Mouse (Mus musculus) CH12.LX (cell line): ENCODE measurements around the gene Ints3. TPM values are rescaled to one million over a fixed set of nuclear protein-coding genes. Genes with fewer than 3 reads are reported as not detected.

Source experiments
- DNase-seq: peaks from one replicate; pipeline ENCODE4 v3.0.0-alpha.2; 2013; ENCODE audit errors: extremely low read depth
- H3K27ac ChIP-seq: 2 replicates; pipeline ENCODE4 v1.5.1; 2012; ENCODE audit warnings: low read depth, mild to moderate bottlenecking, control low read depth, moderate library complexity; ENCODE audit not compliant: insufficient read depth
- H3K27me3 ChIP-seq: replicated peaks from 2 replicates; pipeline ENCODE3; 2012; ENCODE audit warnings: inconsistent platforms
- H3K36me3 ChIP-seq, 2 experiments: replicated peaks in 1 of 2; 2 replicates each; pipeline versions ENCODE3 to v1.6.1; 2012; ENCODE audit warnings: inconsistent platforms in 1 of 2, low read length in 1 of 2, mild to moderate bottlenecking in 1 of 2, mixed read lengths in 1 of 2, moderate library complexity in 1 of 2; ENCODE audit not compliant: control insufficient read depth in 1 of 2, insufficient read depth in 1 of 2
- H3K4me1 ChIP-seq, 2 experiments: 2 replicates each; pipeline ENCODE4 v1.6.1; 2012; ENCODE audit warnings: inconsistent platforms in 1 of 2, moderate library complexity in 1 of 2; ENCODE audit not compliant: insufficient read depth in 2 of 2, control insufficient read depth in 1 of 2
- H3K4me2 ChIP-seq: 2 replicates; pipeline ENCODE4 v1.6.1; 2012; ENCODE audit warnings: low read depth, mild to moderate bottlenecking, control low read depth; ENCODE audit not compliant: poor library complexity, insufficient read depth, severe bottlenecking
- H3K4me3 ChIP-seq, 3 experiments: fragments of 150-350 bp in 1 of 3; sonication (generic) in 1 of 3; replicated peaks in 1 of 3; 2 replicates each; pipeline versions ENCODE3 to v1.5.1; 2011 to 2012; ENCODE audit warnings: low read depth in 2 of 3, low read length in 2 of 3, mild to moderate bottlenecking in 2 of 3, moderate library complexity in 2 of 3, control low read depth in 1 of 3, improper control_type of control experiment in 1 of 3, inconsistent platforms in 1 of 3, mixed read lengths in 1 of 3; ENCODE audit not compliant: poor library complexity in 1 of 3
- H3K79me2 ChIP-seq: replicated peaks from 2 replicates; pipeline ENCODE4 v1.6.1; 2012; ENCODE audit warnings: mild to moderate bottlenecking, moderate library complexity; ENCODE audit not compliant: control insufficient read depth, poor library complexity, insufficient read depth, severe bottlenecking; ENCODE audit errors: extremely low read depth
- H3K9ac ChIP-seq: 2 replicates; pipeline ENCODE4 v1.6.1; 2012; ENCODE audit warnings: low read depth, mild to moderate bottlenecking, control low read depth, moderate library complexity; ENCODE audit not compliant: insufficient read depth
- H3K9me3 ChIP-seq: replicated peaks from 2 replicates; pipeline ENCODE3; 2012; ENCODE audit warnings: low read length, inconsistent platforms, mixed read lengths
- BHLHE40 ChIP-seq: IDR thresholded peaks from 2 replicates; pipeline ENCODE4 v1.6.1; 2011; ENCODE audit warnings: mild to moderate bottlenecking, low read depth, low read length, improper control_type of control experiment
- CHD1 ChIP-seq: IDR thresholded peaks from 2 replicates; pipeline ENCODE4 v1.6.1; 2012; ENCODE audit warnings: low read depth, low read length, improper control_type of control experiment, inconsistent platforms
- CHD2 ChIP-seq: IDR thresholded peaks from 2 replicates; pipeline ENCODE4 v1.6.1; 2011; ENCODE audit warnings: low read length, improper control_type of control experiment
- E2F4 ChIP-seq: IDR thresholded peaks from 2 replicates; pipeline ENCODE4 v1.6.1; 2011; ENCODE audit warnings: low read depth, low read length, improper control_type of control experiment; ENCODE audit not compliant: insufficient replicate concordance
- ELF1 ChIP-seq: IDR thresholded peaks from 2 replicates; pipeline ENCODE4 v1.6.1; 2014; ENCODE audit warnings: low read depth, mild to moderate bottlenecking, inconsistent platforms, low read length, improper control_type of control experiment
- EP300 ChIP-seq: IDR thresholded peaks from 2 replicates; pipeline ENCODE4 v1.6.1; 2011; ENCODE audit warnings: low read length, improper control_type of control experiment
- ETS1 ChIP-seq: conservative IDR thresholded peaks from 2 replicates; pipeline ENCODE4 v1.6.1; 2012; ENCODE audit warnings: low read depth, mild to moderate bottlenecking, inconsistent platforms, low read length, improper control_type of control experiment, moderate library complexity
- GABPA ChIP-seq: IDR thresholded peaks from 2 replicates; pipeline ENCODE4 v1.6.1; 2012; ENCODE audit warnings: low read depth, low read length, improper control_type of control experiment, inconsistent platforms; ENCODE audit not compliant: insufficient replicate concordance
- IRF4 ChIP-seq: IDR thresholded peaks from 2 replicates; pipeline ENCODE4 v1.6.1; 2014; ENCODE audit warnings: low read depth, mild to moderate bottlenecking, inconsistent platforms, low read length, improper control_type of control experiment
- JUN ChIP-seq: IDR thresholded peaks from 2 replicates; pipeline ENCODE4 v1.6.1; 2011; ENCODE audit warnings: low read depth, mild to moderate bottlenecking, low read length, improper control_type of control experiment, moderate library complexity; ENCODE audit not compliant: insufficient read depth
- JUND ChIP-seq: conservative IDR thresholded peaks from 2 replicates; pipeline ENCODE4 v1.6.1; 2011; ENCODE audit warnings: low read depth, low read length, improper control_type of control experiment
- MAFK ChIP-seq: IDR thresholded peaks from 2 replicates; pipeline ENCODE4 v1.6.1; 2011; ENCODE audit warnings: low read length, improper control_type of control experiment; ENCODE audit not compliant: insufficient replicate concordance
- MYC ChIP-seq: IDR thresholded peaks from 2 replicates; pipeline ENCODE4 v1.6.1; 2011; ENCODE audit warnings: low read depth, mild to moderate bottlenecking, improper control_type of control experiment, low read length
- NRF1 ChIP-seq: IDR thresholded peaks from 2 replicates; pipeline ENCODE4 v1.6.1; 2014; ENCODE audit warnings: low read depth, mild to moderate bottlenecking, inconsistent platforms, low read length, improper control_type of control experiment, moderate library complexity
- POLR2A ChIP-seq: IDR thresholded peaks from 2 replicates; pipeline ENCODE4 v1.6.1; 2011; ENCODE audit warnings: low read depth, mild to moderate bottlenecking, improper control_type of control experiment, low read length
- POLR2AphosphoS2 ChIP-seq: IDR thresholded peaks from 2 replicates; pipeline ENCODE4 v1.6.1; 2011; ENCODE audit warnings: low read depth, low read length, improper control_type of control experiment
- SIN3A ChIP-seq: IDR thresholded peaks from 2 replicates; pipeline ENCODE4 v1.6.1; 2012; ENCODE audit warnings: low read length, improper control_type of control experiment, inconsistent platforms
- TBP ChIP-seq: conservative IDR thresholded peaks from 2 replicates; pipeline ENCODE4 v1.6.1; 2011; ENCODE audit warnings: low read depth, low read length, improper control_type of control experiment
- ZC3H11A ChIP-seq: IDR thresholded peaks from 2 replicates; pipeline ENCODE4 v1.6.1; 2012; ENCODE audit warnings: low read depth, mild to moderate bottlenecking, inconsistent platforms, low read length, improper control_type of control experiment
- dilution Hi-C: fragments of 300-500 bp; cut with MboI; formaldehyde crosslinking; loops from 2 replicates; pipeline ENCODE4 v1.14.3; 2020; ENCODE audit warnings: low sequenced_read_pairs; ENCODE audit not compliant: extremely low pct_unique_long_range_greater_than_20kb, extremely low pct_ligation_motif_present
- in situ Hi-C: fragments of 300-500 bp; cut with MboI; formaldehyde crosslinking; loops from 3 replicates; pipeline ENCODE4 v1.14.3; 2019; ENCODE audit warnings: low sequenced_read_pairs, low pct_ligation_motif_present, low pct_unique_long_range_greater_than_20kb, mixed read lengths
- polyA plus RNA-seq: library from polyadenylated mRNA; unstranded; fragments of >175 nt; gene quantifications from 2 replicates; pipeline ENCODE4 v1.2.1, GENCODE M21; 2012; ENCODE audit warnings: low read depth; ENCODE audit not compliant: insufficient read length
- total RNA-seq, 2 experiments: library from RNA; depleted of rRNA; stranded (reverse); fragments of 300-350 nt in 1 of 2; fragments of >200 nt in 1 of 2; gene quantifications; 2 replicates each; pipeline ENCODE4 v1.2.3; 2012 to 2014

Gene Ints3
- total and polyA plus RNA-seq, 3 experiments: 20.5 to 45.9 (median 30.7) TPM

DNA sequence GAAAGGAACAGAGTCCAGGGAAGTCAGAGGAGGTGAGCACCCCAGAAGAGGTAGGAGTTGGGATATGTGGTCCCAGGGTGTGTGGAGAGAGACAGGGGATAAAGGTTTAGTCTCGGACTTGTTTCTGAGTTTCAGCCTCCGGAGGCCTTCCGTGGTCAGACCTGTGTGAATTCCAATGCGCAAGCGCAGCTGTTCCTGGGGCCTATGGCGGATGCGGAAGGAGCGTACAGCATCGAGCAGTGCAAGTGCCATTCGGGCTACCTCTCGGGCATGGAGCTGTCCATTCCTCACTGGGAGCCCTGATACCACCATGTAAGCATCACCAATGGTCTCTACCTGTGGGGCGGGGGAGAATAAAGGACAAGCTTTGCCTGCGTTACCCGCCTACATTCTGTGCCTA, 21.5 kb upstream of the Ints3 start:
- H3K36me3 ChIP-seq: no peaks in the 10 kb centered on the region
- dilution Hi-C loops (no loop called here), in situ Hi-C loops (no loop called here)
- peaks cover 1% of the 10 kb centered on the region for H3K27me3 ChIP-seq
- no peak overlapping the region for H3K27ac ChIP-seq
- no peak for DNase-seq
- H3K4me1 ChIP-seq: peaks cover 3 to 8% of the 10 kb centered on the region in 2 experiments; a peak in 2 of 4 replicates
- no peak for TF ChIP-seq MAFK
- TF ChIP-seq GABPA: no peak
- TF ChIP-seq JUN: no peak
- TF ChIP-seq ZC3H11A: no peak
- H3K4me2 ChIP-seq: no peak overlapping the region
- no peak overlapping the region for H3K9ac ChIP-seq
- H3K79me2 ChIP-seq: no peaks in the 10 kb centered on the region
- H3K9me3 ChIP-seq: no peaks in the 10 kb centered on the region
- no peak overlapping the region for H3K4me3 ChIP-seq

- Histone ChIP-seq H3K4me1 (peaks cover 3 to 8% of the 10 kb centered on the region in 2 experiments; a peak in 2 of 4 replicates), H3K36me3 (no peaks in the 10 kb centered on the region), H3K27me3 (no peaks in the 10 kb centered on the region), H3K9ac (no peak overlapping the region), H3K4me2 (no peak overlapping the region), H3K4me3 (no peak overlapping the region), H3K27ac (no peak overlapping the region), H3K79me2 (no peaks in the 10 kb centered on the region), H3K9me3 (no peaks in the 10 kb centered on the region)
- no peak for DNase-seq
- in situ Hi-C loops: no loop called here
- dilution Hi-C loops: no loop called here
- TF ChIP-seq POLR2AphosphoS2 (no peak), TBP (no peak), JUND (no peak), NRF1 (no peak), EP300 (no peak), CHD2 (no peak), ELF1 (no peak), MAFK (no peak), CHD1 (no peak), JUN (no peak), POLR2A (no peak), GABPA (no peak), IRF4 (no peak), MYC (no peak), E2F4 (no peak), SIN3A (no peak), BHLHE40 (no peak), ETS1 (no peak)
These were observed 18.1 kb upstream of the Ints3 start for GRCm38 (mm10) chr3:90451396-90452095.
